Mouse (Mus musculus) olfactory bulb, adult 2 months (tissue): Measurements from ENCODE around the gene Tmem235.

ENCODE experiments used
- CTCF ChIP-seq: fragments of 200-500 bp; IDR thresholded peaks from 2 replicates; pipeline ENCODE4 v1.5.1; 2012; ENCODE audit warnings: low read depth, mild to moderate bottlenecking, low read length, moderate library complexity; ENCODE audit not compliant: insufficient read depth
- POLR2A ChIP-seq: fragments of 200-500 bp; IDR thresholded peaks from 2 replicates; pipeline ENCODE4 v1.6.1; 2012; ENCODE audit warnings: mild to moderate bottlenecking, low read depth, low read length, moderate library complexity; ENCODE audit not compliant: insufficient read depth

DNA sequence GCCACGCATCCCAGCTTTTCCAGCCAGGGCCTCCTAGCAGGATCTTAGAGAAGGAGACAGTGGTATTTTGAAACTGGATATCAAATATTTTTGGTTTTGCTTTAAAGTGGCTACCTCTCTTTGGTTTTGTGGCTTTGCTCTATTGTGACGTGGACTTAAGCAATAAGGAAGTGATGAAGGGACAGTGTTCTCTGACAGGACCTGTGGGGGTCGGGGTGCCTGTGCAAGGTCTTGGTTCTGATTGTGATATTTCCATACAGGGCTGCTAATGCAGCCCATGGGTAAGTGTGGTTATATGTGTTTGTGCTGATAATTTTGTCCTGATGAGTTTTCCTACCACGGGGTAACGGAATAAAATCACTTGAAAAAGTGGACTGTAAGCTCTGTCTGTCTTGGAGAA is 5.2 kb upstream of the Tmem235 start:
- no peak for TF ChIP-seq CTCF
- TF ChIP-seq POLR2A, result no peak
